Mouse (Mus musculus): ENCODE data around the gene Ppfia3. TPM values are rescaled to one million over a fixed set of nuclear protein-coding genes. Genes with fewer than 3 reads are reported as not detected.

Ppfia3 gene
- total and polyA plus RNA-seq, 3 experiments: 0.11 to 0.26 (median 0.14) TPM

GRCm38 (mm10) chr7:45412421-45412820 lies 45.6 kb upstream of the Ppfia3 start:
- Histone ChIP-seq H3K79me2 (replicated peaks; ENCODE audit: control insufficient read depth, insufficient read depth, low read length) (no peaks in the 10 kb centered on the region), H3K4me3 (no peak overlapping the region), H3K27ac (no peak overlapping the region), H3K9ac (ENCODE audit: low read depth, low read length) (no peak overlapping the region), H3K36me3 (ENCODE audit: control insufficient read depth, insufficient read depth, low read length) (no peaks in the 10 kb centered on the region), H3K27me3 (ENCODE audit: control insufficient read depth, insufficient read depth, low read length) (peaks cover 6% of the 10 kb centered on the region), H3K4me1 (ENCODE audit: control insufficient read depth, insufficient read depth, low read length) (no peaks in the 10 kb centered on the region)
- no peak for DNase-seq
- intact Hi-C loops (cut with DNase I): no loop called here
- no peak for TF ChIP-seq POLR2A (IDR thresholded peaks at IDR 0.05; ENCODE audit: insufficient read depth, low read depth, low read length)
- TF ChIP-seq EP300 (IDR thresholded peaks at IDR 0.05; ENCODE audit: insufficient read depth, low read depth, low read length): no peak
- no peak for TF ChIP-seq CTCF (IDR thresholded peaks at IDR 0.05)
- 35% methylated on average over 2 of the region's 2 CpGs for WGBS

GRCm38 (mm10) chr7:45409497-45410163 lies 42.8 kb upstream of the Ppfia3 start:
- H3K9ac ChIP-seq (ENCODE audit: low read depth, low read length): no peak overlapping the region
- H3K79me2 ChIP-seq (replicated peaks; ENCODE audit: control insufficient read depth, insufficient read depth, low read length): no peaks in the 10 kb centered on the region
- TF ChIP-seq CTCF (IDR thresholded peaks at IDR 0.05) (no peak), POLR2A (IDR thresholded peaks at IDR 0.05; ENCODE audit: insufficient read depth, low read depth, low read length) (no peak), EP300 (IDR thresholded peaks at IDR 0.05; ENCODE audit: insufficient read depth, low read depth, low read length) (no peak)
- 83% methylated on average over 8 of the region's 8 CpGs for WGBS
- H3K27ac ChIP-seq: no peak overlapping the region
- H3K36me3 ChIP-seq (ENCODE audit: control insufficient read depth, insufficient read depth, low read length): no peaks in the 10 kb centered on the region
- H3K27me3 ChIP-seq (ENCODE audit: control insufficient read depth, insufficient read depth, low read length): peaks cover 5% of the 10 kb centered on the region
- H3K4me3 ChIP-seq: no peak overlapping the region
- no peak for DNase-seq
- intact Hi-C loops (cut with DNase I): no loop called here
- 0 out of 2 replicates have a peak, but pooled peaks cover 3% of the 10 kb centered on the region for H3K4me1 ChIP-seq (ENCODE audit: control insufficient read depth, insufficient read depth, low read length)

GRCm38 (mm10) chr7:45408949-45409348 lies 42.1 kb upstream of the Ppfia3 start:
- intact Hi-C loops (cut with DNase I): no loop called here
- no peak overlapping the region for H3K9ac ChIP-seq (ENCODE audit: low read depth, low read length)
- H3K4me1 ChIP-seq (ENCODE audit: control insufficient read depth, insufficient read depth, low read length): 0 out of 2 replicates have a peak, but pooled peaks cover 3% of the 10 kb centered on the region
- TF ChIP-seq EP300 (IDR thresholded peaks at IDR 0.05; ENCODE audit: insufficient read depth, low read depth, low read length) (no peak), POLR2A (IDR thresholded peaks at IDR 0.05; ENCODE audit: insufficient read depth, low read depth, low read length) (no peak), CTCF (IDR thresholded peaks at IDR 0.05) (no peak)
- H3K36me3 ChIP-seq (ENCODE audit: control insufficient read depth, insufficient read depth, low read length): no peaks in the 10 kb centered on the region
- H3K79me2 ChIP-seq (replicated peaks; ENCODE audit: control insufficient read depth, insufficient read depth, low read length): no peaks in the 10 kb centered on the region
- no peak overlapping the region for H3K4me3 ChIP-seq
- 90% methylated on average over 17 of the region's 17 CpGs for WGBS
- H3K27me3 ChIP-seq (ENCODE audit: control insufficient read depth, insufficient read depth, low read length): peaks cover 2% of the 10 kb centered on the region
- no peak for DNase-seq
- H3K27ac ChIP-seq: no peak overlapping the region

- TF ChIP-seq CTCF (IDR thresholded peaks at IDR 0.05): no peak
- no peak for TF ChIP-seq EP300 (IDR thresholded peaks at IDR 0.05; ENCODE audit: insufficient read depth, low read depth, low read length)
- TF ChIP-seq POLR2A (IDR thresholded peaks at IDR 0.05; ENCODE audit: insufficient read depth, low read depth, low read length): no peak
- H3K27ac ChIP-seq: no peak overlapping the region
- 0 out of 2 replicates have a peak, but pooled peaks cover 3% of the 10 kb centered on the region for H3K4me1 ChIP-seq (ENCODE audit: control insufficient read depth, insufficient read depth, low read length)
- H3K4me3 ChIP-seq: no peak overlapping the region
- H3K9ac ChIP-seq (ENCODE audit: low read depth, low read length): no peak overlapping the region
- DNase-seq: no peak
- intact Hi-C loops (cut with DNase I): no loop called here
- H3K36me3 ChIP-seq (ENCODE audit: control insufficient read depth, insufficient read depth, low read length): no peaks in the 10 kb centered on the region
- H3K27me3 ChIP-seq (ENCODE audit: control insufficient read depth, insufficient read depth, low read length): no peaks in the 10 kb centered on the region
- H3K79me2 ChIP-seq (replicated peaks; ENCODE audit: control insufficient read depth, insufficient read depth, low read length): no peaks in the 10 kb centered on the region
- WGBS: 75% methylated on average over 7 of the region's 7 CpGs
Measured at GRCm38 (mm10) chr7:45408351-45408750, 41.5 kb upstream of the Ppfia3 start.

GRCm38 (mm10) chr7:45407836-45408235 lies 41.0 kb upstream of the Ppfia3 start:
- H3K79me2 ChIP-seq (replicated peaks; ENCODE audit: control insufficient read depth, insufficient read depth, low read length): no peaks in the 10 kb centered on the region
- no peak overlapping the region for H3K27ac ChIP-seq
- 0 out of 2 replicates have a peak, but pooled peaks cover 3% of the 10 kb centered on the region for H3K4me1 ChIP-seq (ENCODE audit: control insufficient read depth, insufficient read depth, low read length)
- no peak for DNase-seq
- H3K27me3 ChIP-seq (ENCODE audit: control insufficient read depth, insufficient read depth, low read length): no peaks in the 10 kb centered on the region
- H3K4me3 ChIP-seq: no peak overlapping the region
- no peak overlapping the region for H3K9ac ChIP-seq (ENCODE audit: low read depth, low read length)
- no peaks in the 10 kb centered on the region for H3K36me3 ChIP-seq (ENCODE audit: control insufficient read depth, insufficient read depth, low read length)
- no peak for TF ChIP-seq CTCF (IDR thresholded peaks at IDR 0.05)
- TF ChIP-seq POLR2A (IDR thresholded peaks at IDR 0.05; ENCODE audit: insufficient read depth, low read depth, low read length): no peak
- TF ChIP-seq EP300 (IDR thresholded peaks at IDR 0.05; ENCODE audit: insufficient read depth, low read depth, low read length): no peak
- intact Hi-C loops (cut with DNase I): loop anchor here (2.0 kb wide), 1 partner anchor 25 kb away; no protein-coding TSS in a partner anchor
- 73% methylated on average over 10 of the region's 10 CpGs for WGBS
